Comparison of ENCODE assay signal across 8 mouse cellular contexts in the genomic region with DNA sequence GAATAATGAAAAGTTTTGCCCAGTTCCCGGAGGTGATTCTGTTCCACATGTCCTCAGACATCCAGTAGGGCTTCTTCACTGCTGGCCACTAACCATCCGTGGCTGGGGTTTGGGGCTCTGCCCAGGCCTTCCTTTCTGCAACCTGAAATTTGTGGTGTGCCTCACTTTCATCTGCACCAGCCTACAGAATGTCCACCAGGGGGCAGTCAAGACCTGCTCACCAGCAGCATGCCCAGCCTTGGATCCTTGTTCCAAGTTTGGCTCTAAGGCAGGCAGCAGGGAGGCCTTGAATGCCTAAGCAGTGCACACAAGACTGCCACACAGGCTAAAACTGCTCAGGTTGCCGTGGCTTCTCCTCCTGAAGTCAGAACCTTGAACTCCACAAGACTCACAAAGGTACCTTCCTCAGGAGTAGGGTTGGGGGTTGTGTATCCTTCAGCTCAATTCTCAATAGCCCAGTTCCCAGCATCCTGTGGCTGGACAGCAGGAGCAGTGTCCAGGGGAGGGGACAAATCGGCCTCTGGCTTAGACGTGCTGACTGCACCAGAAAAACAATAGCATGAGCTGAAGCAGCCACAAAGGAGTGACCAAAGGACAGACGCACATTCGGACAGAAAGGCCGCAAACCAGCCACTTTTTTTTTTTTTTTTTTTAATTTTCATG. TPM values are rescaled to one million over a fixed set of nuclear protein-coding genes. Genes with fewer than 3 reads are reported as not detected.
DNase-seq lines count a peak whose midpoint lies in the region; ATAC-seq lines count a peak whose summit lies in the region.

No protein-coding gene starts in this region.

- no peak overlapping the region for H3K27ac ChIP-seq in hindbrain, embryonic 11.5 days (ENCODE audit: low read depth, low read length)
- no peak overlapping the region for H3K27ac ChIP-seq in lung, embryonic 16.5 days (ENCODE audit: low read length)

- H3K27me3 ChIP-seq in hindbrain, embryonic 11.5 days (ENCODE audit: control insufficient read depth, insufficient read depth, low read length) = no peaks in the 10 kb centered on the region
- H3K27me3 ChIP-seq in lung, embryonic 16.5 days (ENCODE audit: control insufficient read depth, insufficient read depth, low read depth, low read length) = no peaks in the 10 kb centered on the region

- 37% methylated on average over 8 of the region's 8 CpGs for WGBS in hindbrain, embryonic 11.5 days
- WGBS in lung, embryonic 16.5 days = 38% methylated on average over 8 of the region's 8 CpGs

- H3K9me3 ChIP-seq in hindbrain, embryonic 11.5 days (ENCODE audit: control insufficient read depth, low read length) = no peaks in the 10 kb centered on the region
- no peaks in the 10 kb centered on the region for H3K9me3 ChIP-seq in lung, embryonic 16.5 days (ENCODE audit: control insufficient read depth, low read length)

- no peaks in the 10 kb centered on the region for H3K36me3 ChIP-seq in hindbrain, embryonic 11.5 days (ENCODE audit: control insufficient read depth, insufficient read depth, low read length)
- no peaks in the 10 kb centered on the region for H3K36me3 ChIP-seq in lung, embryonic 16.5 days (ENCODE audit: control insufficient read depth, insufficient read depth, low read length)

- ATAC-seq in hindbrain, embryonic 11.5 days (ENCODE audit: low FRiP score) = peak; percentile 67
- peak; percentile 84 for ATAC-seq in lung, embryonic 16.5 days (ENCODE audit: low read depth)

- peak; percentile 86 for DNase-seq in Muller cell, postnatal 12 days (ENCODE audit: inconsistent ontology term)
- peak; percentile 94 for DNase-seq in cerebellum, adult 9-11 months
- peak; percentile 81 to 85 for DNase-seq in frontal cortex, postnatal 10 days (ENCODE audit: low spot score in 2 of 2)
- DNase-seq in hindbrain, embryonic 11.5 days (ENCODE audit: low spot score) = peak; percentile 90
- DNase-seq in layer of hippocampus, adult 9-11 months = peak; percentile 88
- peak; percentile 64 for DNase-seq in ovary, postnatal 10 days (ENCODE audit: low spot score)
- peak; percentile 88 for DNase-seq in thymus, postnatal 0 days (ENCODE audit: low spot score)

- no peak overlapping the region for H3K9ac ChIP-seq in hindbrain, embryonic 11.5 days (ENCODE audit: low read depth, low read length)
- H3K9ac ChIP-seq in lung, embryonic 16.5 days (ENCODE audit: low read length) = peak overlapping the region; percentile 35; the same call in 1 of the 2 replicates

- no peak overlapping the region for H3K4me2 ChIP-seq in hindbrain, embryonic 11.5 days (replicated peaks; ENCODE audit: low read depth, low read length)
- no peak overlapping the region for H3K4me2 ChIP-seq in lung, embryonic 16.5 days (ENCODE audit: low read depth, low read length)

- no peak overlapping the region for H3K4me3 ChIP-seq in hindbrain, embryonic 11.5 days (ENCODE audit: low read depth, low read length)
- H3K4me3 ChIP-seq in lung, embryonic 16.5 days (ENCODE audit: low read length) = no peak overlapping the region

- H3K4me1 ChIP-seq in hindbrain, embryonic 11.5 days (replicated peaks; ENCODE audit: control insufficient read depth, insufficient read depth, low read length) = no peaks in the 10 kb centered on the region; the same call in 1 of the 2 replicates
- H3K4me1 ChIP-seq in lung, embryonic 16.5 days (replicated peaks; ENCODE audit: control insufficient read depth, insufficient read depth, low read length) = peaks cover 4% of the 10 kb centered on the region

RNA-seq across cellular contexts. Expression of gene Morn1, which starts 9.0 kb away (rescaled TPM):
- polyA plus RNA-seq in hindbrain, embryonic 11.5 days (2014; fragmentation: Nextera tagmentation; extraction: Ambion mirVana) = 3.3 and 4.2 TPM in 2 replicates
- 6.3 and 6.9 TPM in 2 replicates for polyA plus RNA-seq in lung, embryonic 16.5 days (2015; fragmentation: Nextera tagmentation; extraction: Ambion mirVana)
- polyA plus RNA-seq in thymus, postnatal 0 days (2015; fragmentation: Nextera tagmentation; extraction: Ambion mirVana) = 2.7 and 2.9 TPM in 2 replicates

RNA-seq across cellular contexts. Expression of gene Rer1, which starts 9.2 kb away (rescaled TPM):
- 156 and 166 TPM in 2 replicates for polyA plus RNA-seq in hindbrain, embryonic 11.5 days (2014; fragmentation: Nextera tagmentation; extraction: Ambion mirVana)
- polyA plus RNA-seq in lung, embryonic 16.5 days (2015; fragmentation: Nextera tagmentation; extraction: Ambion mirVana) = 150 and 157 TPM in 2 replicates
- 184 and 189 TPM in 2 replicates for polyA plus RNA-seq in thymus, postnatal 0 days (2015; fragmentation: Nextera tagmentation; extraction: Ambion mirVana)

RNA-seq across cellular contexts. Expression of gene Pex10, which starts 28.6 kb away (rescaled TPM):
- 5.6 and 7.8 TPM in 2 replicates for polyA plus RNA-seq in hindbrain, embryonic 11.5 days (2014; fragmentation: Nextera tagmentation; extraction: Ambion mirVana)
- 26.8 and 27.4 TPM in 2 replicates for polyA plus RNA-seq in lung, embryonic 16.5 days (2015; fragmentation: Nextera tagmentation; extraction: Ambion mirVana)
- 15.9 and 16.3 TPM in 2 replicates for polyA plus RNA-seq in thymus, postnatal 0 days (2015; fragmentation: Nextera tagmentation; extraction: Ambion mirVana)

RNA-seq across cellular contexts. Expression of gene Plch2, which starts 38.8 kb away (rescaled TPM):
- polyA plus RNA-seq in hindbrain, embryonic 11.5 days (2014; fragmentation: Nextera tagmentation; extraction: Ambion mirVana) = 1.5 and 2.1 TPM in 2 replicates
- 11.4 and 14.9 TPM in 2 replicates for polyA plus RNA-seq in lung, embryonic 16.5 days (2015; fragmentation: Nextera tagmentation; extraction: Ambion mirVana)
- 0.67 and 0.74 TPM in 2 replicates for polyA plus RNA-seq in thymus, postnatal 0 days (2015; fragmentation: Nextera tagmentation; extraction: Ambion mirVana)
